Mouse (Mus musculus): ENCODE data around the gene Clip1.

GRCm38 (mm10) chr5:123580043-123580442, 104.4 kb downstream of the Clip1 start:
- TF ChIP-seq HCFC1 (IDR thresholded peaks at IDR 0.05; ENCODE audit: low read depth, low read length) (no peak), RCOR1 (IDR thresholded peaks at IDR 0.05; ENCODE audit: low read depth, low read length) (no peak), MAZ (IDR thresholded peaks at IDR 0.05; ENCODE audit: low read depth, low read length) (no peak), ETS1 (IDR thresholded peaks at IDR 0.05; ENCODE audit: low read depth, low read length) (no peak), CTCF (IDR thresholded peaks at IDR 0.05 in 2 of 3, conservative IDR thresholded peaks at IDR 0.05 in 1 of 3; ENCODE audit: control insufficient read depth in 1 of 3, insufficient read depth in 1 of 3, low read depth in 2 of 3, low read length in 3 of 3, poor library complexity in 1 of 3, severe bottlenecking in 1 of 3) (no peak), CHD2 (IDR thresholded peaks at IDR 0.05; ENCODE audit: low read length) (no peak), GATA1 (IDR thresholded peaks at IDR 0.05; ENCODE audit: low read depth, low read length) (no peak), MXI1 (IDR thresholded peaks at IDR 0.05; ENCODE audit: low read depth, low read length) (no peak), E2F4 (IDR thresholded peaks at IDR 0.05; ENCODE audit: borderline replicate concordance, low read depth, low read length) (no peak), EP300 (IDR thresholded peaks at IDR 0.05; ENCODE audit: low read depth in 1 of 2, low read length in 2 of 2) (no peak)

All from MEL (cell line).